Mouse (Mus musculus): ENCODE measurements at regions not wholly inside any gene's neighbourhood (a gene's known extent, or its start where the extent isn't known, plus 50 kb on each side); places are given as distances from the start of the nearest gene placed in this dataset.
A peak's percentile ranks its signal among the peaks of the same experiment; 100 is the strongest.

- no peak overlapping the region for H3K4me3 ChIP-seq (replicated peaks; ENCODE audit: low read depth, low read length)
- no peak overlapping the region for H3K9ac ChIP-seq (ENCODE audit: low read depth, low read length)
- no peak overlapping the region for H3K27ac ChIP-seq
- no peaks in the 10 kb centered on the region for H3K27me3 ChIP-seq (ENCODE audit: insufficient read depth, low read length)
- DNase-seq (ENCODE audit: low spot score) (no peak), ATAC-seq (replicated peaks; ENCODE audit: low FRiP score, low read depth) (no peak)
- H3K36me3 ChIP-seq (ENCODE audit: insufficient read depth, low read length): no peaks in the 10 kb centered on the region
- TF ChIP-seq CTCF (IDR thresholded peaks at IDR 0.05; ENCODE audit: low read depth): no peak
- H3K4me2 ChIP-seq (ENCODE audit: low read length): no peak overlapping the region
- no peaks in the 10 kb centered on the region for H3K9me3 ChIP-seq (replicated peaks; ENCODE audit: low read length)
- H3K4me1 ChIP-seq (replicated peaks; ENCODE audit: insufficient read depth, low read length): no peaks in the 10 kb centered on the region
- WGBS: 57% methylated on average over 5 of the region's 5 CpGs
Measured at GRCm38 (mm10) chr3:36743399-36743798, 53.4 kb upstream of the Trpc3 start.

GRCm38 (mm10) chr3:36754358-36754950, 64.5 kb upstream of the Trpc3 start:
- Histone ChIP-seq H3K4me1 (replicated peaks; ENCODE audit: insufficient read depth, low read length) (no peaks in the 10 kb centered on the region), H3K4me2 (ENCODE audit: low read length) (no peak overlapping the region), H3K4me3 (replicated peaks; ENCODE audit: low read depth, low read length) (no peak overlapping the region), H3K36me3 (ENCODE audit: insufficient read depth, low read length) (no peaks in the 10 kb centered on the region), H3K9me3 (replicated peaks; ENCODE audit: low read length) (no peaks in the 10 kb centered on the region), H3K9ac (ENCODE audit: low read depth, low read length) (no peak overlapping the region), H3K27ac (no peak overlapping the region), H3K27me3 (ENCODE audit: insufficient read depth, low read length) (no peaks in the 10 kb centered on the region)
- ATAC-seq (replicated peaks; ENCODE audit: low FRiP score, low read depth) (no peak), DNase-seq (ENCODE audit: low spot score) (no peak)
- 63% methylated on average over 7 of the region's 7 CpGs for WGBS
- no peak for TF ChIP-seq CTCF (IDR thresholded peaks at IDR 0.05; ENCODE audit: low read depth)

DNA sequence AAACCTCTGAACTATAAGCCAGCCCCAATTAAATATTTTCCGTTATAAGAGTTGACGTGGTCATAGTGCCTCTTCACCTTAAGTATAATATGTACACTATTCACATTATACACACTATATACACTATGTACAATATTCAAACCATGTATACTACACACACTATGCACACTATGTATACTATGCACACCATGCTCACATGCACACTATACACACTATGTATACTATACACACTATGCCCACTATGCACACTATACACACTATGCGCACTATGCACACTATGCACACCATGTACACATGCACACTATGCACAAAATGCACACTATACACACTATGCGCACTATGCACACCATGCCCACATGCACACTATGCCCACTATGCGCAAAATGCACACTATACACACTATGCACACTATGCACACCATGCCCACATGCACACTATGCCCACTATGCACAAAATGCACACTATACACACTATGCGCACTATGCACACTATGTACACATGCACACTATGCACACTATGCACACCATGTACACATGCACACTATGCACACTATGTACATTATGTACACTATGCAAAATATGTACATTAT, 72.2 kb upstream of the Trpc3 start:
- no peaks in the 10 kb centered on the region for H3K9me3 ChIP-seq (replicated peaks; ENCODE audit: low read length)
- H3K36me3 ChIP-seq (ENCODE audit: insufficient read depth, low read length): no peaks in the 10 kb centered on the region
- TF ChIP-seq CTCF (IDR thresholded peaks at IDR 0.05; ENCODE audit: low read depth): no peak
- H3K4me3 ChIP-seq (replicated peaks; ENCODE audit: low read depth, low read length): no peak overlapping the region
- ATAC-seq (replicated peaks; ENCODE audit: low FRiP score, low read depth): no peak
- H3K4me2 ChIP-seq (ENCODE audit: low read length): no peak overlapping the region
- no peak overlapping the region for H3K9ac ChIP-seq (ENCODE audit: low read depth, low read length)
- no peak for DNase-seq (ENCODE audit: low spot score)
- H3K4me1 ChIP-seq (replicated peaks; ENCODE audit: insufficient read depth, low read length): no peaks in the 10 kb centered on the region
- WGBS: 96% methylated on average over 6 of the region's 6 CpGs
- no peak overlapping the region for H3K27ac ChIP-seq
- no peaks in the 10 kb centered on the region for H3K27me3 ChIP-seq (ENCODE audit: insufficient read depth, low read length)

DNA sequence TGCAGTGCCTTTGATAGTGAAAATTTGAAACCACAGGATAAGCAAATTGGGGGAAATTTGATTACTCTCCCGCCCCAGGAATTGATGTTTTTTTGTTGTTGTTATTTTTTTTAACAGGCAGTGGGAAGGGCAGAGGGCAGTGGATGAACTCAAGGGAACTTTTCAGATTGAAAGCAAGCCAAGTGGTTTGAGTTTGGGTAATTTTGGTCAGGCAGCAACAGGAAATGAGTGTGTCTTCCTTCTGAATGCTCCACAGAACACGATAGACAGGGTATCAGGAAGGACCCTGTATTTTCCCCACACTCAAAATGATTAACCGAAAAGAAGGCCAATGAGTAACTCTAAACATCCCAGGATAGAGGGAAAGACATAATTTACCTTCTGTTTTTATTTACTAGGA, 72.9 kb upstream of the Trpc3 start:
- no peak for ATAC-seq (replicated peaks; ENCODE audit: low FRiP score, low read depth)
- no peak for DNase-seq (ENCODE audit: low spot score)

DNA sequence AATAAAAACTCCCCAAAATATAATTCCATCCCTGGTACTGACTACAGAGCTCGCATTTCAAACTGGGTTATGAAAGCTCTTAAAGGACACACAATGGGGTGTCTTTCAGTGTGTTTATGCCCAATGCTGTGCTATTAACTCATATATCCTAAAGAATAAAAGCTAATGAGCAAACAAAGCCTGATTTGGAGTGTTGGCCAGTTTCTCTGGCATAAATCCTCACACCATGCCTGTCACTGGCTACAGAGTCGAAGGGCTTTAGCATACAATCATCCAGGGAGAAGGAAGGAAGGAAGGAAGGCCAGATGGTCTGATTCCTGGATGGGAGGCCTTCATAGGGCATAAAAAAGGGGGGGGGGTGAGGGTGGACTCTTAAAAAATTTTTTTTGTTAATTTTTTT, 74.8 kb upstream of the Trpc3 start:
- TF ChIP-seq CTCF (IDR thresholded peaks at IDR 0.05; ENCODE audit: low read depth): no peak
- Histone ChIP-seq H3K9ac (ENCODE audit: low read depth, low read length) (no peak overlapping the region), H3K4me3 (replicated peaks; ENCODE audit: low read depth, low read length) (no peak overlapping the region), H3K36me3 (ENCODE audit: insufficient read depth, low read length) (no peaks in the 10 kb centered on the region), H3K27me3 (ENCODE audit: insufficient read depth, low read length) (no peaks in the 10 kb centered on the region), H3K4me1 (replicated peaks; ENCODE audit: insufficient read depth, low read length) (no peaks in the 10 kb centered on the region), H3K27ac (no peak overlapping the region), H3K4me2 (ENCODE audit: low read length) (no peak overlapping the region), H3K9me3 (replicated peaks; ENCODE audit: low read length) (no peaks in the 10 kb centered on the region)
- DNase-seq (ENCODE audit: low spot score) (peak; percentile 48), ATAC-seq (replicated peaks; ENCODE audit: low FRiP score, low read depth) (no peak)
- WGBS: 51% methylated on average over 2 of the region's 2 CpGs

More for the DNA sequence above, 72.9 kb upstream of the Trpc3 start:
- Histone ChIP-seq H3K27me3 (ENCODE audit: insufficient read depth, low read length) (no peaks in the 10 kb centered on the region), H3K27ac (no peak overlapping the region), H3K4me3 (replicated peaks; ENCODE audit: low read depth, low read length) (no peak overlapping the region), H3K36me3 (ENCODE audit: insufficient read depth, low read length) (no peaks in the 10 kb centered on the region), H3K9ac (ENCODE audit: low read depth, low read length) (no peak overlapping the region), H3K9me3 (replicated peaks; ENCODE audit: low read length) (no peaks in the 10 kb centered on the region), H3K4me1 (replicated peaks; ENCODE audit: insufficient read depth, low read length) (no peaks in the 10 kb centered on the region), H3K4me2 (ENCODE audit: low read length) (no peak overlapping the region)
- 41% methylated on average over 3 of the region's 3 CpGs for WGBS
- no peak for TF ChIP-seq CTCF (IDR thresholded peaks at IDR 0.05; ENCODE audit: low read depth)

- DNase-seq (ENCODE audit: low spot score): peak; percentile 30
- 28% methylated on average over 1 of the region's 1 CpGs for WGBS
- no peak for TF ChIP-seq CTCF (IDR thresholded peaks at IDR 0.05; ENCODE audit: low read depth)
Measured at GRCm38 (mm10) chr3:36770096-36770495, 80.1 kb upstream of the Trpc3 start.

More at GRCm38 (mm10) chr3:36770096-36770495, 80.1 kb upstream of the Trpc3 start:
- Histone ChIP-seq H3K36me3 (ENCODE audit: insufficient read depth, low read length) (no peaks in the 10 kb centered on the region), H3K4me1 (replicated peaks; ENCODE audit: insufficient read depth, low read length) (no peaks in the 10 kb centered on the region; the same call in 1 of the 2 replicates), H3K4me2 (ENCODE audit: low read length) (no peak overlapping the region), H3K9ac (ENCODE audit: low read depth, low read length) (no peak overlapping the region), H3K27me3 (ENCODE audit: insufficient read depth, low read length) (no peaks in the 10 kb centered on the region), H3K4me3 (replicated peaks; ENCODE audit: low read depth, low read length) (no peak overlapping the region), H3K9me3 (replicated peaks; ENCODE audit: low read length) (no peaks in the 10 kb centered on the region), H3K27ac (no peak overlapping the region)
- ATAC-seq (replicated peaks; ENCODE audit: low FRiP score, low read depth): no peak

All from kidney, postnatal 0 days (tissue).